Mouse (Mus musculus) stomach, postnatal 0 days (tissue): Measurements from ENCODE around the gene Irx3. TPM values are rescaled to one million over a fixed set of nuclear protein-coding genes. Genes with fewer than 3 reads are reported as not detected.

Experiments used
- ATAC-seq: fragments of 200-750 bp; cut with Nextera tagmentation; 2 replicates; pipeline ENCODE4 v1.8.0; 2017; ENCODE audit not compliant: low FRiP score, low TSS enrichment
- DNase-seq: peaks from one replicate; pipeline ENCODE4 v3.0.0-alpha.2; 2016; ENCODE audit warnings: low spot score
- H3K27ac ChIP-seq: fragments of 300-500 bp; sonication (generic); replicated peaks from 2 replicates; pipeline ENCODE4 v1.5.1; 2014; ENCODE audit warnings: mild to moderate bottlenecking, control low read depth
- H3K27me3 ChIP-seq: fragments of 300-500 bp; sonication (generic); 2 replicates; pipeline ENCODE4 v1.6.1; 2014; ENCODE audit warnings: low read length; ENCODE audit not compliant: control insufficient read depth, insufficient read depth
- H3K36me3 ChIP-seq: fragments of 300-500 bp; sonication (generic); 2 replicates; pipeline ENCODE4 v1.6.1; 2014; ENCODE audit warnings: low read length, mixed read lengths; ENCODE audit not compliant: control insufficient read depth, insufficient read depth
- H3K4me1 ChIP-seq: fragments of 300-500 bp; sonication (generic); replicated peaks from 2 replicates; pipeline ENCODE4 v1.6.1; 2014; ENCODE audit warnings: antibody characterized with exemption; ENCODE audit not compliant: control insufficient read depth, insufficient read depth
- H3K4me2 ChIP-seq: fragments of 300-500 bp; sonication (generic); replicated peaks from 2 replicates; pipeline ENCODE4 v1.6.1; 2014; ENCODE audit warnings: low read depth, mild to moderate bottlenecking, control low read depth, moderate library complexity
- H3K4me3 ChIP-seq: fragments of 300-500 bp; sonication (generic); 2 replicates; pipeline ENCODE4 v1.5.1; 2014; ENCODE audit warnings: low read depth, low read length, control low read depth
- H3K9ac ChIP-seq: fragments of 300-500 bp; sonication (generic); 2 replicates; pipeline ENCODE4 v1.6.1; 2014; ENCODE audit warnings: mild to moderate bottlenecking, low read length, control low read depth, mixed read lengths
- H3K9me3 ChIP-seq: fragments of 300-500 bp; sonication (generic); 2 replicates; pipeline ENCODE4 v1.6.1; 2016; ENCODE audit warnings: low read length; ENCODE audit not compliant: control insufficient read depth
- CTCF ChIP-seq: IDR thresholded peaks from 2 replicates; pipeline ENCODE4 v1.5.1; 2016; ENCODE audit warnings: antibody characterized with exemption, low read depth, mild to moderate bottlenecking, moderate library complexity
- EP300 ChIP-seq: optimal IDR thresholded peaks from 2 replicates; pipeline ENCODE3; 2016; ENCODE audit warnings: antibody characterized with exemption
- WGBS: fragments of 180-500 bp; shearing (Covaris S2); extraction: QIAGEN DNeasy Blood & Tissue Kit; methylation state at CpG from one replicate; pipeline ENCODE4 v1.1.7; 2014; 5-methylcytosine and 5-hydroxymethylcytosine counted together
- polyA plus RNA-seq: library from polyadenylated mRNA; unstranded; fragments of >200 nt; fragmentation: Nextera tagmentation; extraction: Ambion mirVana; gene quantifications from 2 replicates; pipeline ENCODE4 v1.2.1, GENCODE M21; 2015

The Irx3 gene
- polyA plus RNA-seq, 1 experiment from 2014 or later = 7.6 TPM

DNA sequence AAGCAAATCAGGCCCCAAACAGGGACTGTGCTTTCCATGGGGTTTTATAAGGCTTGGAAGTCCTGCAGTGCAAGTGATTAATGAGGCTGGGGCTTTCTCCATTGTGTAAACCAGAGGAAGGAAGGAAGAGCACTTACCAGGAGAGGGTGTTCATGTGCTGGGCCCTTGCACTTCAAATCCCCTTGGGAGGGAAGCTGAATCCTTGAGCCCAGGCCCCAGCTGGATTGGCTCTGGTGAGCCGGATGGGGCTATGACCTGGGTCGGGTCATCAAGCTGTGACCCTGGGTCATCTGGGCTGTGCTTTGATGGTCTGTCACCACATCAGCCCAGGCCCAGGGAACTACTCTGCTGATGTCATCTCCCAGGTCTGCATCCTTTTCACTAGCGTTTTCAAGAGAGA is 16.9 kb upstream of the Irx3 start:
- H3K27me3 ChIP-seq = no peaks in the 10 kb centered on the region
- H3K4me2 ChIP-seq = no peak overlapping the region
- H3K9ac ChIP-seq = no peak overlapping the region
- H3K36me3 ChIP-seq = no peaks in the 10 kb centered on the region; the same call in 1 of the 2 replicates
- H3K4me1 ChIP-seq = no peaks in the 10 kb centered on the region
- H3K27ac ChIP-seq = no peak overlapping the region
- H3K4me3 ChIP-seq = no peak overlapping the region
- no peak for DNase-seq
- WGBS = 45% methylated on average over 3 of the region's 3 CpGs
- no peak for ATAC-seq
- no peak for TF ChIP-seq CTCF
- TF ChIP-seq EP300 = no peak
- H3K9me3 ChIP-seq = no peaks in the 10 kb centered on the region

DNA sequence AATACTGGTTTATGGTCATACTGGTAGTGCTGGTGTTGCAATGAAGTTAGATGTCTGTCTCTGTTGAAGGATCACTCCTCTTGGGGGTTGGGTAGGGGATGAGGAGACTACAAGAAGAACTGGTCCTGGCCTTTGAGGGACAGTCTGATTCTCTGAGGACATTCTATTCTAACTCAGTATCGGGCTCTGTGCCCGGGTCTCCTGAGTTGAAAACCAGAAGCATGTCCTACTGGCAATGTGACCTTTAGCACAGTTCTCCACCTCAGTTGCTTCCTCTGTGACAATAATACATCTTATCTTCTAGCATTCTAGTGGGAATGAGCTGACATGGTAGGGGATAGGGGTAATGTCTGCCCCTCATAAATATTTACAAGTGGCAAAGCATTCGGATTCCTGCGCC is 12.2 kb upstream of the Irx3 start:
- no peak for DNase-seq
- Histone ChIP-seq H3K9ac (no peak overlapping the region), H3K4me3 (no peak overlapping the region), H3K36me3 (no peaks in the 10 kb centered on the region; the same call in 1 of the 2 replicates), H3K27me3 (no peaks in the 10 kb centered on the region), H3K4me2 (no peak overlapping the region), H3K4me1 (no peaks in the 10 kb centered on the region), H3K9me3 (no peaks in the 10 kb centered on the region), H3K27ac (no peak overlapping the region)
- WGBS = 92% methylated on average over 4 of the region's 4 CpGs
- no peak for ATAC-seq
- no peak for TF ChIP-seq EP300
- no peak for TF ChIP-seq CTCF

DNA sequence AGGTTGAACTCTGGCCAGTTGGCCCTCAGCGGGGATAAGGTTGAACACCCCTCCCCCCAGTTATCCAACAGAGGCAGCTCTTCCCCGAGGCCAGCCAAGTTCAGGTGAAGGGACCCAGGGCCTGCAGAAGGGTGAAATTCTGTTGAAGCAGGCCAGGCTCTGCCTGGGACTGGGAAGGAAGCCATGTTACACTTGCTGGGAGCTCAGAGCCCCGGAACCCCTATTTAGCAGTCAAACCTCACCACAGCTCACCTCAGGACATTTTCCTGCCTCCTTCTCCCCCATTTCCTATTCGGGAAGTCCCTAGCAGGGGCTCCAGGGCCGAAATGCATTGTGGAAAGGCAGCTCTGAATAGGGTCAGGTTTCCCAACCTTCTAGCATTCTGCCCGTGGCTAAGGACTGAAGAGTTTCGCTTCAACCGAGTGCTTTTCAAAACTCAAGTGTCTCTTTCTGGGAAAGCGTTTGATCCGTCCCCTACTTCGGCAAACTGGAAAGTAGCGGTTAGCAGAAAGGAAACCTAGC is 4.9 kb upstream of the Irx3 start:
- peaks cover 7% of the 10 kb centered on the region; the same call in 1 of the 2 replicates for H3K27me3 ChIP-seq
- H3K4me1 ChIP-seq = no peaks in the 10 kb centered on the region
- H3K4me2 ChIP-seq = no peak overlapping the region
- H3K36me3 ChIP-seq = no peaks in the 10 kb centered on the region
- no peak overlapping the region for H3K27ac ChIP-seq
- ATAC-seq = no peak
- no peak for DNase-seq
- H3K9me3 ChIP-seq = no peaks in the 10 kb centered on the region
- H3K9ac ChIP-seq = no peak overlapping the region
- WGBS = 28% methylated on average over 12 of the region's 12 CpGs
- H3K4me3 ChIP-seq = no peak overlapping the region
- TF ChIP-seq CTCF (no peak), EP300 (no peak)

DNA sequence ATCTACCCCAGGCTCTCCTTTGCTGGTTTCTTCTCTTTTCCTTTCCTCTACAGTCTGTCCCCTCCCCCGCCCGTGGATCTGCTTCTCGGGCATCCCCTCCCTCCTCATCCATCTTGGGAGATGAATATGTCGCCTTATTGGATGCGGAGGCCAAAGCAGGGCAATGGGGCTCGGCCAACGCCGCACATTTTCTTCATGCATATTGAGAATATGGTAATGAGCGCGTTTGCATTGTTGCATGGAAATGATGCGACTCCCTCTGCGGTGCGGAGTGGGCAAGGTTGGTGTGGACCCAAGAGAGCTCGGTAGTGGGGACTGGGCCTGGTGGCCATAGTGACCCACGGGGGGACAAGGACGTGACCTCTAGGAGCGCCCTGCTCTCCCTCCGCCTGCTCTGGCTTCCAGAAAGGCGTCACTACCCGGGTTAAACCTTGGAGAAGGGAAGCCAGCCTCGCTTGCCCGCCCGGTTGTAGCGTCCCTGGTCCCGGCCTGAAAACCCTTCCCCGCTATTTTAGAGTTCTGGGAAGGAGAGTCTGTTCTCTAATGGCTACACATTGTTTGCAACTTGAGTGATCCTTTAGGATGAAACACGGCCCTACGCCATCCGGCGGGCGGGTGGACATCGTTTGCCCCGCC is 4.3 kb upstream of the Irx3 start:
- peaks cover 7% of the 10 kb centered on the region; the same call in 1 of the 2 replicates for H3K27me3 ChIP-seq
- ATAC-seq (no peak), DNase-seq (no peak)
- no peaks in the 10 kb centered on the region for H3K4me1 ChIP-seq
- H3K36me3 ChIP-seq = no peaks in the 10 kb centered on the region
- TF ChIP-seq EP300 (no peak), CTCF (no peak)
- H3K9ac ChIP-seq = no peak overlapping the region
- no peak overlapping the region for H3K27ac ChIP-seq
- H3K9me3 ChIP-seq = no peaks in the 10 kb centered on the region
- no peak overlapping the region for H3K4me3 ChIP-seq
- 25% methylated on average over 33 of the region's 33 CpGs for WGBS
- H3K4me2 ChIP-seq = no peak overlapping the region

DNA sequence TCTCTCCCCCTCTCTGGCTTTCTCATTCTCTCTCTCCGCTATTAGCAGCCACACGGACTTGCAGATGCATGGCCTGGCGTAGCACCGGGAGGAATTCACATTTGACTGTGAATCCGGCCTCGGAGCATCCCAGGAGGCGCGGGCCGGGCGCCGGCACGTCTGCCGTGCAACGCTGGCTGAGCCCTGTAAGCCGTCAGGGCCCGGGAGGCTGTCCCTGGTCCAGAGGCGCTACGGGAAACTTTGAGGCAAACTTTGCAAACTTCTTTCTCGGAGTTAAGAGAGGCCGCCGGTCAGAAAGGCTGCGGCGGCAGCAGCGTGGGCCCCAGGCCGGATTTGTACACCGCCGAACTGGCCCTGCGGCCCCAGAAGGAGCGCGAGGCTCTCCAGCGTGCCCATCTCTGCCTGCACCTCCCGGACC is 3.4 kb upstream of the Irx3 start:
- Histone ChIP-seq H3K27me3 (peaks cover 10% of the 10 kb centered on the region; the same call in 1 of the 2 replicates), H3K9me3 (no peaks in the 10 kb centered on the region), H3K27ac (no peak overlapping the region), H3K4me2 (peak overlapping the region; percentile 55), H3K4me1 (0 out of 2 replicates have a peak, but pooled peaks cover 2% of the 10 kb centered on the region), H3K4me3 (peak overlapping the region; percentile 29), H3K36me3 (no peaks in the 10 kb centered on the region), H3K9ac (no peak overlapping the region)
- no peak for TF ChIP-seq EP300
- TF ChIP-seq CTCF = no peak
- peak; percentile 35 for DNase-seq
- ATAC-seq = no peak
- 5% methylated on average over 32 of the region's 32 CpGs for WGBS

DNA sequence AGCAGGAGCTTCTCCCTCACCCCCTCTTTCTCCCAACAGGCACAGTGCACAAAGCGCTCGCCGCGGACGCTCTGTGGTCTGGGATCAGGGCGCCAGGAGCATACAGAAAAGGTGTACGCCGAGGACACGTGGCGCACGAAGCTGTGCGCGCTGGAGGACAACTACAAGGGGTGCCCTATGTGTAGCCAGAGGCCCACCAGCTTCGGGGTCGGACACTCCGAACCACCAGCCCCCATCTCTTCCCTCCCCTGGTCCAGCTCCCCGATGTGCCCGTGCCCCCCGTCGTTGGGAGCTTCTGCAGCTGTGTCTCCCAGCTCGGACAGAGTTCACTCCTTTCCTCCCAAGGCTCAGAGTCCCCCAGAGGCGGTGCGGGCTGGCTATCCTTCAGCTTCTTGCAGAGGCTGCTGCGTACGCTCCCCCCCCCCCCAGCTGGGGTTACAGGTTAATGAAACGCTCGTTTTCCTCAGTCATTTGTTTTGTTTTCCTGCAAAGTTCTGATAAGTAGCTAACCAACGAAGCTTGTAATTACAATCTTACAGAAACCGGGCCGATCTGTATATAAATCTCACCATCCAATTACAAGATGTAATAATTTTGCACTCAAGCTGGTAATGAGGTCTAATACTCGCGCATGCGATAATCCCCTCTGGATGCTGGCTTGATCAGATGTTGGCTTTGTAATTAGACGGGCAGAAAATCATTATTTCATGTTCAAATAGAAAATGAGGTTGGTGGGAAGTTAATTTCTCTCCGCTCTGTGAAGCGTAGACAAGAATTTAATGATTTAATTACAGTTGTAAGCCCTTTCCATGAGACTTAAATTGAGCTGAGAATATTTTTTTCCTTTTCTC is 2.8 kb upstream of the Irx3 start:
- Histone ChIP-seq H3K36me3 (no peaks in the 10 kb centered on the region), H3K4me3 (0 out of 2 replicates have a peak overlapping the region, but pooled peaks have one; percentile 29), H3K27me3 (peaks cover 10% of the 10 kb centered on the region; the same call in 1 of the 2 replicates), H3K9ac (no peak overlapping the region), H3K4me2 (peak overlapping the region; percentile 55), H3K4me1 (0 out of 2 replicates have a peak, but pooled peaks cover 2% of the 10 kb centered on the region), H3K27ac (no peak overlapping the region), H3K9me3 (no peaks in the 10 kb centered on the region)
- 11% methylated on average over 36 of the region's 36 CpGs for WGBS
- no peak for TF ChIP-seq EP300
- TF ChIP-seq CTCF = no peak
- ATAC-seq (no peak), DNase-seq (peak; percentile 22)
